Mouse (Mus musculus): ENCODE data around the gene Cage1. TPM values are rescaled to one million over a fixed set of nuclear protein-coding genes. Genes with fewer than 3 reads are reported as not detected.

The Cage1 gene
- polyA plus RNA-seq, 2 experiments: 0.57 to 1.3 TPM

GRCm38 (mm10) chr13:37994405-37994749 is 42.5 kb downstream of the Cage1 start:
- H3K4me1 ChIP-seq (ENCODE audit: control insufficient read depth, insufficient read depth, low read length): peaks cover 8% of the 10 kb centered on the region
- no peak; the same call in 1 of the 2 replicates for TF ChIP-seq POLR2A (IDR thresholded peaks at IDR 0.05; ENCODE audit: borderline replicate concordance, extremely low read depth, insufficient read depth, insufficient read length)
- ATAC-seq (ENCODE audit: low FRiP score, low read depth) (peak; percentile 38; the same call in 1 of the 2 replicates), DNase-seq (ENCODE audit: low spot score) (no peak)
- peak overlapping the region; percentile 97 for H3K9ac ChIP-seq (ENCODE audit: low read depth, low read length, severe bottlenecking)
- WGBS: 9% methylated on average over 7 of the region's 7 CpGs
- H3K4me2 ChIP-seq (replicated peaks; ENCODE audit: low read depth, low read length, severe bottlenecking): peak overlapping the region; percentile 83
- no peaks in the 10 kb centered on the region for H3K27me3 ChIP-seq (ENCODE audit: control insufficient read depth, insufficient read depth, low read length)
- H3K27ac ChIP-seq (replicated peaks; ENCODE audit: low read depth, low read length): peak overlapping the region; percentile 73
- peaks cover 23% of the 10 kb centered on the region for H3K36me3 ChIP-seq (ENCODE audit: control insufficient read depth, insufficient read depth, low read length)
- no peaks in the 10 kb centered on the region for H3K9me3 ChIP-seq (ENCODE audit: control insufficient read depth, low read length)
- H3K4me3 ChIP-seq (replicated peaks; ENCODE audit: low read length): peak overlapping the region; percentile 95

GRCm38 (mm10) chr13:37993704-37994404 is 43.0 kb downstream of the Cage1 start, which contains the start of gene Ssr1:
Gene Ssr1 (minus strand): TSS chr13:37994217.
- DNase-seq (ENCODE audit: low spot score): peak; percentile 95
- WGBS: 3% methylated on average over 65 of the region's 89 CpGs
- H3K4me1 ChIP-seq (ENCODE audit: control insufficient read depth, insufficient read depth, low read length): peaks cover 8% of the 10 kb centered on the region
- H3K4me3 ChIP-seq (replicated peaks; ENCODE audit: low read length): peak within 1 kb of the TSS; percentile 95
- peak within 1 kb of the TSS; percentile 83 for H3K4me2 ChIP-seq (replicated peaks; ENCODE audit: low read depth, low read length, severe bottlenecking)
- peak within 1 kb of the TSS; percentile 97 for H3K9ac ChIP-seq (ENCODE audit: low read depth, low read length, severe bottlenecking)
- no peaks in the 10 kb centered on the region for H3K27me3 ChIP-seq (ENCODE audit: control insufficient read depth, insufficient read depth, low read length)
- peaks cover 29% of the 10 kb centered on the region for H3K36me3 ChIP-seq (ENCODE audit: control insufficient read depth, insufficient read depth, low read length)
- TF ChIP-seq POLR2A (IDR thresholded peaks at IDR 0.05; ENCODE audit: borderline replicate concordance, extremely low read depth, insufficient read depth, insufficient read length): 0 out of 2 replicates have a peak, but pooled peaks have one; percentile 77
- no peaks in the 10 kb centered on the region for H3K9me3 ChIP-seq (ENCODE audit: control insufficient read depth, low read length)
- peak; percentile 96 for ATAC-seq (ENCODE audit: low FRiP score, low read depth)
- peak within 1 kb of the TSS; percentile 94 for H3K27ac ChIP-seq (replicated peaks; ENCODE audit: low read depth, low read length)

- Histone ChIP-seq H3K36me3 (ENCODE audit: control insufficient read depth, insufficient read depth, low read length) (peaks cover 34% of the 10 kb centered on the region), H3K4me2 (replicated peaks; ENCODE audit: low read depth, low read length, severe bottlenecking) (peak overlapping the region; percentile 83), H3K27me3 (ENCODE audit: control insufficient read depth, insufficient read depth, low read length) (no peaks in the 10 kb centered on the region), H3K4me3 (replicated peaks; ENCODE audit: low read length) (peak overlapping the region; percentile 95), H3K9ac (ENCODE audit: low read depth, low read length, severe bottlenecking) (peak overlapping the region; percentile 97), H3K9me3 (ENCODE audit: control insufficient read depth, low read length) (no peaks in the 10 kb centered on the region), H3K27ac (replicated peaks; ENCODE audit: low read depth, low read length) (peak overlapping the region; percentile 94), H3K4me1 (ENCODE audit: control insufficient read depth, insufficient read depth, low read length) (peaks cover 8% of the 10 kb centered on the region)
- ATAC-seq (ENCODE audit: low FRiP score, low read depth) (no peak; the same call in 1 of the 2 replicates), DNase-seq (ENCODE audit: low spot score) (no peak)
- under 1% methylated on average over 17 of the region's 17 CpGs for WGBS
- TF ChIP-seq POLR2A (IDR thresholded peaks at IDR 0.05; ENCODE audit: borderline replicate concordance, extremely low read depth, insufficient read depth, insufficient read length): no peak
Measured at GRCm38 (mm10) chr13:37993376-37993703, 43.5 kb downstream of the Cage1 start.

- no peak for ATAC-seq (ENCODE audit: low FRiP score, low read depth)
- peak overlapping the region; percentile 83 for H3K4me2 ChIP-seq (replicated peaks; ENCODE audit: low read depth, low read length, severe bottlenecking)
- TF ChIP-seq POLR2A (IDR thresholded peaks at IDR 0.05; ENCODE audit: borderline replicate concordance, extremely low read depth, insufficient read depth, insufficient read length): no peak
- DNase-seq (ENCODE audit: low spot score): peak; percentile 17
- H3K9me3 ChIP-seq (ENCODE audit: control insufficient read depth, low read length): no peaks in the 10 kb centered on the region
- WGBS: 5% methylated on average over 10 of the region's 10 CpGs
- peaks cover 39% of the 10 kb centered on the region for H3K36me3 ChIP-seq (ENCODE audit: control insufficient read depth, insufficient read depth, low read length)
- peak overlapping the region; percentile 94 for H3K27ac ChIP-seq (replicated peaks; ENCODE audit: low read depth, low read length)
- peak overlapping the region; percentile 95 for H3K4me3 ChIP-seq (replicated peaks; ENCODE audit: low read length)
- peak overlapping the region; percentile 97 for H3K9ac ChIP-seq (ENCODE audit: low read depth, low read length, severe bottlenecking)
- peaks cover 8% of the 10 kb centered on the region for H3K4me1 ChIP-seq (ENCODE audit: control insufficient read depth, insufficient read depth, low read length)
- no peaks in the 10 kb centered on the region for H3K27me3 ChIP-seq (ENCODE audit: control insufficient read depth, insufficient read depth, low read length)
Measured at GRCm38 (mm10) chr13:37992638-37993371, 44.1 kb downstream of the Cage1 start.

GRCm38 (mm10) chr13:37989701-37990100 is 47.2 kb downstream of the Cage1 start:
- no peak for TF ChIP-seq POLR2A (IDR thresholded peaks at IDR 0.05; ENCODE audit: borderline replicate concordance, extremely low read depth, insufficient read depth, insufficient read length)
- H3K27me3 ChIP-seq (ENCODE audit: control insufficient read depth, insufficient read depth, low read length): no peaks in the 10 kb centered on the region
- H3K4me2 ChIP-seq (replicated peaks; ENCODE audit: low read depth, low read length, severe bottlenecking): no peak overlapping the region
- H3K9ac ChIP-seq (ENCODE audit: low read depth, low read length, severe bottlenecking): no peak overlapping the region
- DNase-seq (ENCODE audit: low spot score): no peak
- H3K27ac ChIP-seq (replicated peaks; ENCODE audit: low read depth, low read length): no peak overlapping the region
- H3K36me3 ChIP-seq (ENCODE audit: control insufficient read depth, insufficient read depth, low read length): peaks cover 68% of the 10 kb centered on the region
- no peaks in the 10 kb centered on the region for H3K9me3 ChIP-seq (ENCODE audit: control insufficient read depth, low read length)
- H3K4me3 ChIP-seq (replicated peaks; ENCODE audit: low read length): no peak overlapping the region
- WGBS: 86% methylated on average over 8 of the region's 8 CpGs
- no peak for ATAC-seq (ENCODE audit: low FRiP score, low read depth)
- H3K4me1 ChIP-seq (ENCODE audit: control insufficient read depth, insufficient read depth, low read length): peaks cover 7% of the 10 kb centered on the region
